Mouse (Mus musculus): ENCODE measurements around the gene Lrcol1. TPM values are rescaled to one million over a fixed set of nuclear protein-coding genes. Genes with fewer than 3 reads are reported as not detected.
A peak's percentile ranks its signal among the peaks of the same experiment; 100 is the strongest.

The Lrcol1 gene
- total RNA-seq (2015) (not detected in 2 replicates), total RNA-seq (2017) (not detected in 2 replicates)

GRCm38 (mm10) chr5:110344524-110344923 lies at the start of gene Lrcol1:
Gene Lrcol1 (plus strand): TSS chr5:110344730.
- no peak for ATAC-seq (replicated peaks; ENCODE audit: poor library complexity)

GRCm38 (mm10) chr5:110296637-110297036 lies 47.9 kb upstream of the Lrcol1 start:
- no peak for ATAC-seq (replicated peaks; ENCODE audit: poor library complexity)

- ATAC-seq (replicated peaks; ENCODE audit: poor library complexity): no peak
These were observed 43.9 kb upstream of the Lrcol1 start for GRCm38 (mm10) chr5:110300591-110300990.

- ATAC-seq (replicated peaks; ENCODE audit: poor library complexity): no peak
These were observed 35.7 kb upstream of the Lrcol1 start for GRCm38 (mm10) chr5:110308861-110309260.

GRCm38 (mm10) chr5:110313127-110313526 lies 31.4 kb upstream of the Lrcol1 start:
- ATAC-seq (replicated peaks; ENCODE audit: poor library complexity): no peak

- peak; percentile 48; the same call in 1 of the 2 replicates for ATAC-seq (replicated peaks; ENCODE audit: poor library complexity)
These were observed 14.0 kb upstream of the Lrcol1 start for GRCm38 (mm10) chr5:110330508-110330907.

GRCm38 (mm10) chr5:110338792-110339191 lies 5.7 kb upstream of the Lrcol1 start:
- ATAC-seq (replicated peaks; ENCODE audit: poor library complexity): no peak

- ATAC-seq (replicated peaks; ENCODE audit: poor library complexity): peak; percentile 59
These were observed 1.8 kb upstream of the Lrcol1 start, which contains the start of gene P2rx2 for GRCm38 (mm10) chr5:110342648-110343284. Gene P2rx2 (minus strand): TSS chr5:110343212.

GRCm38 (mm10) chr5:110345553-110345952 lies 1.0 kb downstream of the Lrcol1 start:
- peak; percentile 40 for ATAC-seq (replicated peaks; ENCODE audit: poor library complexity)

- no peak for ATAC-seq (replicated peaks; ENCODE audit: poor library complexity)
These were observed 2.5 kb downstream of the Lrcol1 start for GRCm38 (mm10) chr5:110347006-110347405.

GRCm38 (mm10) chr5:110354716-110355115 lies 10.2 kb downstream of the Lrcol1 start:
- peak; percentile 72 for ATAC-seq (replicated peaks; ENCODE audit: poor library complexity)

GRCm38 (mm10) chr5:110357531-110358179 lies 13.1 kb downstream of the Lrcol1 start:
- ATAC-seq (replicated peaks; ENCODE audit: poor library complexity): peak; percentile 91

- ATAC-seq (replicated peaks; ENCODE audit: poor library complexity): no peak
These were observed 16.9 kb downstream of the Lrcol1 start for GRCm38 (mm10) chr5:110361465-110361864.

- peak; percentile 24 for ATAC-seq (replicated peaks; ENCODE audit: poor library complexity)
These were observed 18.3 kb downstream of the Lrcol1 start for GRCm38 (mm10) chr5:110362813-110363178.

GRCm38 (mm10) chr5:110363179-110363821 lies 18.8 kb downstream of the Lrcol1 start:
- peak; percentile 89 for ATAC-seq (replicated peaks; ENCODE audit: poor library complexity)

- 0 out of 2 replicates have a peak, but pooled peaks have one; percentile 29 for ATAC-seq (replicated peaks; ENCODE audit: poor library complexity)
These were observed 19.5 kb downstream of the Lrcol1 start for GRCm38 (mm10) chr5:110363822-110364545.

GRCm38 (mm10) chr5:110376802-110377433 lies 32.4 kb downstream of the Lrcol1 start:
- ATAC-seq (replicated peaks; ENCODE audit: poor library complexity): peak; percentile 89

GRCm38 (mm10) chr5:110378181-110378583 lies 33.7 kb downstream of the Lrcol1 start:
- no peak for ATAC-seq (replicated peaks; ENCODE audit: poor library complexity)

- ATAC-seq (replicated peaks; ENCODE audit: poor library complexity): no peak
These were observed 34.6 kb downstream of the Lrcol1 start for GRCm38 (mm10) chr5:110379086-110379485.

- no peak for ATAC-seq (replicated peaks; ENCODE audit: poor library complexity)
These were observed 35.3 kb downstream of the Lrcol1 start for GRCm38 (mm10) chr5:110379823-110380222.

GRCm38 (mm10) chr5:110384491-110384890 lies 40.0 kb downstream of the Lrcol1 start:
- no peak for ATAC-seq (replicated peaks; ENCODE audit: poor library complexity)

All from megakaryocyte progenitor cell, adult 5-6 weeks (primary cell).